Mouse (Mus musculus): ENCODE data around the gene Slc35e3.
"Not testable (repeated sequence)": the region's sequence is repeated elsewhere in the genome, so short reads cannot be mapped to it uniquely, and the experiment has no call there.

Gene Slc35e3

GRCm38 (mm10) chr10:117732962-117733592 is 13.1 kb downstream of the Slc35e3 start:
- no peak for DNase-seq (ENCODE audit: low spot score in 2 of 2)

- no peak for DNase-seq (ENCODE audit: low spot score in 2 of 2)
Observed at GRCm38 (mm10) chr10:117732184-117732583, 14.0 kb downstream of the Slc35e3 start.

- DNase-seq (ENCODE audit: low spot score in 2 of 2) = peak; percentile 54 to 65
Observed at GRCm38 (mm10) chr10:117731244-117732101, 14.7 kb downstream of the Slc35e3 start.

GRCm38 (mm10) chr10:117730637-117731203 is 15.4 kb downstream of the Slc35e3 start:
- no peak for DNase-seq (ENCODE audit: low spot score in 2 of 2)

GRCm38 (mm10) chr10:117730140-117730539 is 16.0 kb downstream of the Slc35e3 start:
- no peak for DNase-seq (ENCODE audit: low spot score in 2 of 2)

GRCm38 (mm10) chr10:117729139-117729814 is 16.9 kb downstream of the Slc35e3 start:
- no peak for DNase-seq (ENCODE audit: low spot score in 2 of 2)

- DNase-seq (ENCODE audit: low spot score in 2 of 2) = no peak
Observed at GRCm38 (mm10) chr10:117728574-117728973, 17.6 kb downstream of the Slc35e3 start.

- no peak for DNase-seq (ENCODE audit: low spot score in 2 of 2)
Observed at GRCm38 (mm10) chr10:117727518-117728110, 18.6 kb downstream of the Slc35e3 start.

GRCm38 (mm10) chr10:117726888-117727385 is 19.2 kb downstream of the Slc35e3 start:
- no peak for DNase-seq (ENCODE audit: low spot score in 2 of 2)

- DNase-seq (ENCODE audit: low spot score in 2 of 2) = no peak
Observed at GRCm38 (mm10) chr10:117726350-117726749, 19.8 kb downstream of the Slc35e3 start.

- DNase-seq (ENCODE audit: low spot score in 2 of 2) = no peak
Observed at GRCm38 (mm10) chr10:117725671-117726070, 20.5 kb downstream of the Slc35e3 start.

- DNase-seq (ENCODE audit: low spot score in 2 of 2) = no peak
Observed at GRCm38 (mm10) chr10:117724804-117725361, 21.3 kb downstream of the Slc35e3 start.

GRCm38 (mm10) chr10:117724136-117724718 is 21.9 kb downstream of the Slc35e3 start:
- no peak for DNase-seq (ENCODE audit: low spot score in 2 of 2)

- no peak for DNase-seq (ENCODE audit: low spot score in 2 of 2)
Observed at GRCm38 (mm10) chr10:117718161-117719119, 27.7 kb downstream of the Slc35e3 start.

GRCm38 (mm10) chr10:117717583-117717982 is 28.6 kb downstream of the Slc35e3 start:
- DNase-seq (ENCODE audit: low spot score in 2 of 2) = no peak

GRCm38 (mm10) chr10:117716686-117717085 is 29.5 kb downstream of the Slc35e3 start:
- no peak for DNase-seq (ENCODE audit: low spot score in 2 of 2)

- DNase-seq (ENCODE audit: low spot score in 2 of 2) = not testable (repeated sequence)
Observed at GRCm38 (mm10) chr10:117715654-117716053, 30.5 kb downstream of the Slc35e3 start.

GRCm38 (mm10) chr10:117714928-117715500 is 31.2 kb downstream of the Slc35e3 start:
- no peak for DNase-seq (ENCODE audit: low spot score in 2 of 2)

- DNase-seq (ENCODE audit: low spot score in 2 of 2) = no peak
Observed at GRCm38 (mm10) chr10:117714048-117714545, 32.1 kb downstream of the Slc35e3 start.

Data from thymus, postnatal 10 days (tissue).